Mouse (Mus musculus): ENCODE results near the gene Il5ra.

DNA sequence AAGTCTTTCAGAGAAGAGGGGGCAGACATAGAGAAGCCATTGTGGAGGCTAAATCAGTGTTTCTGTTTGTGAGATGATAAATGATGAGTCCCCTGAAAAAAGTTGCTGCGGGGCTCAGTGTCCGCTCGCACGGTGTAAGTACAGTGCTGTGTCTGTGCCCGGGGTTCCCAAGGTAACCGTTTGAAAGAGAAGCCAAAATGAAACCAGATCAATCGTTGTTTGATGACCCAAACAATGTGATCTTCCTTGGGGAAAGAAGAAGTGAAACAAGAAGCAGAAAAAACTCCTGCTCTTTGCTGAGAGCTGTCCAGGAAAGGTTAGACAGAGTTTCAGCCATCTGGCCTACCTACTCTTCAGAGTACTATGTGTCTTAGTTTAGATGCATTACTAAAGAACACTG lies 1.5 kb upstream of the Il5ra start:
- TF ChIP-seq POLR2A (IDR thresholded peaks at IDR 0.05; ENCODE audit: low read depth, low read length) (no peak), CTCF (IDR thresholded peaks at IDR 0.05; ENCODE audit: extremely low read depth, insufficient read depth, insufficient read length, insufficient replicate concordance) (no peak)

All from spleen, adult 2 months (tissue).